8 mouse cellular contexts compared by ENCODE assay signal in genomic region chr10:115470621-115471334, GRCm38 (mm10).
DNase-seq lines count a peak whose midpoint lies in the region; ATAC-seq and TF ChIP-seq lines count a peak whose summit lies in the region.

No protein-coding gene starts in this region.

- no peak for ATAC-seq in heart, embryonic 12.5 days (ENCODE audit: insufficient number of reproducible peaks, low FRiP score)
- ATAC-seq in hindbrain, embryonic 14.5 days (ENCODE audit: low FRiP score) = no peak
- ATAC-seq in midbrain, postnatal 0 days (ENCODE audit: low FRiP score) = no peak

- WGBS in heart, embryonic 12.5 days = 41% methylated on average over 17 of the region's 17 CpGs
- 37% methylated on average over 17 of the region's 17 CpGs for WGBS in hindbrain, embryonic 14.5 days
- WGBS in midbrain, postnatal 0 days = 37% methylated on average over 17 of the region's 17 CpGs

- no peaks in the 10 kb centered on the region for H3K36me3 ChIP-seq in heart, embryonic 12.5 days
- H3K36me3 ChIP-seq in hindbrain, embryonic 14.5 days (replicated peaks; ENCODE audit: control insufficient read depth, insufficient read depth) = no peaks in the 10 kb centered on the region
- no peaks in the 10 kb centered on the region for H3K36me3 ChIP-seq in midbrain, postnatal 0 days (ENCODE audit: insufficient read depth, low read length)

- no peaks in the 10 kb centered on the region for H3K9me3 ChIP-seq in heart, embryonic 12.5 days (replicated peaks)
- no peaks in the 10 kb centered on the region for H3K9me3 ChIP-seq in hindbrain, embryonic 14.5 days (ENCODE audit: control insufficient read depth, low read length)
- no peaks in the 10 kb centered on the region for H3K9me3 ChIP-seq in midbrain, postnatal 0 days (ENCODE audit: low read length)

- peak overlapping the region; percentile 61 for H3K4me2 ChIP-seq in heart, embryonic 12.5 days
- peak overlapping the region; percentile 44 for H3K4me2 ChIP-seq in hindbrain, embryonic 14.5 days (replicated peaks)
- peak overlapping the region; percentile 46 for H3K4me2 ChIP-seq in midbrain, postnatal 0 days (ENCODE audit: low read depth, low read length, poor library complexity, severe bottlenecking)

- H3K27ac ChIP-seq in heart, embryonic 12.5 days (ENCODE audit: poor library complexity, severe bottlenecking) = no peak overlapping the region
- peak overlapping the region; percentile 79 for H3K27ac ChIP-seq in hindbrain, embryonic 14.5 days
- H3K27ac ChIP-seq in midbrain, postnatal 0 days (ENCODE audit: low read depth, low read length) = 0 out of 2 replicates have a peak overlapping the region, but pooled peaks have one; percentile 32

- no peaks in the 10 kb centered on the region for H3K27me3 ChIP-seq in heart, embryonic 12.5 days (replicated peaks)
- H3K27me3 ChIP-seq in hindbrain, embryonic 14.5 days (ENCODE audit: control insufficient read depth, insufficient read depth, low read length) = no peaks in the 10 kb centered on the region
- H3K27me3 ChIP-seq in midbrain, postnatal 0 days (ENCODE audit: insufficient read depth, low read length) = no peaks in the 10 kb centered on the region

- DNase-seq in heart, adult 9 months (ENCODE audit: low spot score in 2 of 2) = no peak
- peak; percentile 56 for DNase-seq in embryo, embryonic 10.5 days (ENCODE audit: low spot score)
- peak; percentile 73 for DNase-seq in hindbrain, embryonic 14.5 days (ENCODE audit: low spot score)
- peak; percentile 69 for DNase-seq in midbrain, postnatal 0 days (ENCODE audit: low spot score)
- DNase-seq in urinary bladder, postnatal 36 days (ENCODE audit: low spot score in 2 of 2) = no peak
- DNase-seq in retina, postnatal 1 day = no peak
- no peak for DNase-seq in lung, postnatal 4 days

- TF ChIP-seq CTCF in midbrain, postnatal 0 days (IDR thresholded peaks at IDR 0.05) = no peak

- no peak overlapping the region for H3K9ac ChIP-seq in heart, embryonic 12.5 days
- H3K9ac ChIP-seq in hindbrain, embryonic 14.5 days = peak overlapping the region; percentile 56
- 0 out of 2 replicates have a peak overlapping the region, but pooled peaks have one; percentile 33 for H3K9ac ChIP-seq in midbrain, postnatal 0 days (replicated peaks; ENCODE audit: low read length, poor library complexity, severe bottlenecking)

- 0 out of 2 replicates have a peak, but pooled peaks cover 4% of the 10 kb centered on the region for H3K4me1 ChIP-seq in heart, embryonic 12.5 days (replicated peaks)
- no peaks in the 10 kb centered on the region for H3K4me1 ChIP-seq in hindbrain, embryonic 14.5 days (replicated peaks; ENCODE audit: control insufficient read depth, insufficient read depth, low read length)
- H3K4me1 ChIP-seq in midbrain, postnatal 0 days (ENCODE audit: insufficient read depth, low read length) = no peaks in the 10 kb centered on the region

- H3K4me3 ChIP-seq in heart, embryonic 12.5 days = peak overlapping the region; percentile 38
- H3K4me3 ChIP-seq in hindbrain, embryonic 14.5 days (replicated peaks; ENCODE audit: low read length) = peak overlapping the region; percentile 35
- H3K4me3 ChIP-seq in midbrain, postnatal 0 days (ENCODE audit: low read depth, low read length) = peak overlapping the region; percentile 31

Comparison
In these comparisons a context has a peak if more than half of its experiments do, and no peak if none do; other contexts are left out.
1. DNase-seq: peak in embryo, embryonic 10.5 days (single experiment), hindbrain, embryonic 14.5 days (single experiment) and midbrain, postnatal 0 days (single experiment); none in heart, adult 9 months (0 of 2), urinary bladder, postnatal 36 days (0 of 2), retina, postnatal 1 day (single experiment) and lung, postnatal 4 days (0 of 2).
2. Peak in every context shown above with its lines, with median percentiles within 50 percentile points of each other: H3K4me2 ChIP-seq and H3K4me3 ChIP-seq.